Mouse (Mus musculus): ENCODE results near the gene Stambpl1. TPM values are rescaled to one million over a fixed set of nuclear protein-coding genes. Genes with fewer than 3 reads are reported as not detected.

The Stambpl1 gene
- total and polyA plus RNA-seq, 3 experiments, result not detected

- Histone ChIP-seq H3K9ac (ENCODE audit: control insufficient read depth, low read depth, low read length, poor library complexity, severe bottlenecking) (no peak overlapping the region), H3K9me3 (replicated peaks; ENCODE audit: insufficient read depth, low read length) (no peaks in the 10 kb centered on the region), H3K4me1 (ENCODE audit: control insufficient read depth in 1 of 2, insufficient read depth in 2 of 2, low read length in 2 of 2) (no peaks in the 10 kb centered on the region; a peak in 1 of 4 replicates), H3K4me3 (ENCODE audit: control insufficient read depth in 1 of 2, insufficient read depth in 1 of 2, low read depth in 2 of 2, low read length in 2 of 2) (no peak overlapping the region), H3K27ac (ENCODE audit: control insufficient read depth, low read depth, low read length) (no peak overlapping the region), H3K27me3 (ENCODE audit: control insufficient read depth in 1 of 2, insufficient read depth in 2 of 2, low read length in 2 of 2) (peaks cover 0 to 2% of the 10 kb centered on the region in 2 experiments; a peak in 1 of 4 replicates), H3K79me2 (ENCODE audit: control insufficient read depth, insufficient read depth, low read length, poor library complexity) (no peaks in the 10 kb centered on the region), H3K36me3 (ENCODE audit: control insufficient read depth in 1 of 2, insufficient read depth in 2 of 2, low read length in 2 of 2) (no peaks in the 10 kb centered on the region)
- DNase-seq (ENCODE audit: low read depth, low spot score), result no peak
- no peak for TF ChIP-seq MAFK (IDR thresholded peaks at IDR 0.05; ENCODE audit: borderline replicate concordance, low read depth, low read length)
- no peak for TF ChIP-seq MAZ (IDR thresholded peaks at IDR 0.05; ENCODE audit: low read depth, low read length)
- no peak for TF ChIP-seq MAX (IDR thresholded peaks at IDR 0.05; ENCODE audit: low read length)
- no peak for TF ChIP-seq POLR2AphosphoS2 (IDR thresholded peaks at IDR 0.05; ENCODE audit: low read length)
- no peak for TF ChIP-seq RAD21 (IDR thresholded peaks at IDR 0.05; ENCODE audit: low read depth, low read length)
- no peak for TF ChIP-seq E2F4 (IDR thresholded peaks at IDR 0.05; ENCODE audit: borderline replicate concordance, low read depth, low read length)
- TF ChIP-seq NRF1 (IDR thresholded peaks at IDR 0.05; ENCODE audit: insufficient read depth, low read depth, low read length, poor library complexity, severe bottlenecking), result no peak
- TF ChIP-seq GATA1 (IDR thresholded peaks at IDR 0.05; ENCODE audit: low read depth, low read length), result no peak
- TF ChIP-seq USF1 (IDR thresholded peaks at IDR 0.05; ENCODE audit: low read depth, low read length), result no peak
Observed at GRCm38 (mm10) chr19:34288696-34289095, 96.7 kb downstream of the Stambpl1 start.

Other genes starting within 250 kb of the Stambpl1 start
- gene Lipf, start 231.0 kb upstream of the Stambpl1 start, total RNA-seq (2012; rRNA removed), result not detected in 2 replicates
- not detected for gene Lipf, start 231.0 kb upstream of the Stambpl1 start, polyA plus RNA-seq (2012; ENCODE audit: insufficient read depth in 1 of 2, insufficient read length in 2 of 2, low read depth in 1 of 2, low replicate concordance in 2 of 2, missing spikeins in 1 of 2)
- gene Lipk, start 183.9 kb upstream of the Stambpl1 start, total RNA-seq (2012; rRNA removed), result not detected in 2 replicates
- not detected for gene Lipk, start 183.9 kb upstream of the Stambpl1 start, polyA plus RNA-seq (2012; ENCODE audit: insufficient read depth in 1 of 2, insufficient read length in 2 of 2, low read depth in 1 of 2, low replicate concordance in 2 of 2, missing spikeins in 1 of 2)
- gene Lipn, start 124.9 kb upstream of the Stambpl1 start, total RNA-seq (2012; rRNA removed), result not detected in 2 replicates
- gene Lipn, start 124.9 kb upstream of the Stambpl1 start, polyA plus RNA-seq (2012; ENCODE audit: insufficient read depth in 1 of 2, insufficient read length in 2 of 2, low read depth in 1 of 2, low replicate concordance in 2 of 2, missing spikeins in 1 of 2), result not detected
- not detected in 2 replicates for gene Lipm, start 91.3 kb upstream of the Stambpl1 start, total RNA-seq (2012; rRNA removed)
- gene Lipm, start 91.3 kb upstream of the Stambpl1 start, polyA plus RNA-seq (2012; ENCODE audit: insufficient read depth in 1 of 2, insufficient read length in 2 of 2, low read depth in 1 of 2, low replicate concordance in 2 of 2, missing spikeins in 1 of 2), result not detected
- gene Ankrd22, start 26.2 kb upstream of the Stambpl1 start, total RNA-seq (2012; rRNA removed), result not detected in 2 replicates
- gene Ankrd22, start 26.2 kb upstream of the Stambpl1 start, polyA plus RNA-seq (2012; ENCODE audit: insufficient read depth in 1 of 2, insufficient read length in 2 of 2, low read depth in 1 of 2, low replicate concordance in 2 of 2, missing spikeins in 1 of 2), result not detected
- not detected in 2 replicates for gene Acta2, start 63.4 kb downstream of the Stambpl1 start, total RNA-seq (2012; rRNA removed)
- not detected for gene Acta2, start 63.4 kb downstream of the Stambpl1 start, polyA plus RNA-seq (2012; ENCODE audit: insufficient read depth in 1 of 2, insufficient read length in 2 of 2, low read depth in 1 of 2, low replicate concordance in 2 of 2, missing spikeins in 1 of 2)
- gene Fas, start 98.4 kb downstream of the Stambpl1 start, total RNA-seq (2012; rRNA removed), result not detected in 2 replicates
- gene Fas, start 98.4 kb downstream of the Stambpl1 start, polyA plus RNA-seq (2012; ENCODE audit: insufficient read depth in 1 of 2, insufficient read length in 2 of 2, low read depth in 1 of 2, low replicate concordance in 2 of 2, missing spikeins in 1 of 2), result not detected